Mouse (Mus musculus) heart, embryonic 10.5 days (tissue): ENCODE results near the gene Crb3. TPM values are rescaled to one million over a fixed set of nuclear protein-coding genes. Genes with fewer than 3 reads are reported as not detected.

ENCODE experiments used
- polyA plus RNA-seq: library from polyadenylated mRNA; unstranded; fragments of >200 nt; fragmentation: Nextera tagmentation; extraction: Ambion mirVana; gene quantifications from 2 replicates; pipeline ENCODE4 v1.2.1, GENCODE M21; 2016

The Crb3 gene
- polyA plus RNA-seq, 1 experiment from 2014 or later: 3.6 TPM

Other genes starting within 250 kb of the Crb3 start
- 4.0 and 4.8 TPM in 2 replicates for gene Rfx2, start 228.1 kb upstream of the Crb3 start, polyA plus RNA-seq
- gene Acsbg2, start 184.7 kb upstream of the Crb3 start, polyA plus RNA-seq: not detected in 2 replicates
- gene 1700061G19Rik, start 183.6 kb upstream of the Crb3 start, polyA plus RNA-seq: 0.33 and 0.40 TPM in 2 replicates
- 42.3 and 46.0 TPM in 2 replicates for gene Mllt1, start 123.7 kb upstream of the Crb3 start, polyA plus RNA-seq
- gene Acer1, start 77.0 kb upstream of the Crb3 start, polyA plus RNA-seq: not detected in 2 replicates
- gene Clpp, start 68.8 kb upstream of the Crb3 start, polyA plus RNA-seq: 144 and 165 TPM in 2 replicates
- gene Alkbh7, start 61.8 kb upstream of the Crb3 start, polyA plus RNA-seq: 49.6 and 59.7 TPM in 2 replicates
- gene Pspn, start 59.1 kb upstream of the Crb3 start, polyA plus RNA-seq: 0.53 TPM in 1 of 2 replicates, not detected in the other
- gene Gtf2f1, start 47.8 kb upstream of the Crb3 start, polyA plus RNA-seq: 39.4 and 56.0 TPM in 2 replicates
- gene Gm17949, start 47.6 kb upstream of the Crb3 start, polyA plus RNA-seq: 0.12 and 0.36 TPM in 2 replicates
- gene Khsrp, start 27.6 kb upstream of the Crb3 start, polyA plus RNA-seq: 30.1 and 31.3 TPM in 2 replicates
- not detected in 2 replicates for gene Slc25a41, start 17.5 kb upstream of the Crb3 start, polyA plus RNA-seq
- gene Slc25a23, start 758 bp downstream of the Crb3 start, polyA plus RNA-seq: 8.6 and 8.7 TPM in 2 replicates
- gene Dennd1c, start 19.4 kb downstream of the Crb3 start, polyA plus RNA-seq: 0.68 and 2.2 TPM in 2 replicates
- 9.1 and 14.7 TPM in 2 replicates for gene Tubb4a, start 28.7 kb downstream of the Crb3 start, polyA plus RNA-seq
- 5.7 and 7.0 TPM in 2 replicates for gene Tnfsf9, start 46.2 kb downstream of the Crb3 start, polyA plus RNA-seq
- not detected in 2 replicates for gene Cd70, start 90.7 kb downstream of the Crb3 start, polyA plus RNA-seq
- 0.27 and 0.28 TPM in 2 replicates for gene Tnfsf14, start 135.1 kb downstream of the Crb3 start, polyA plus RNA-seq
- 0.46 and 5.3 TPM in 2 replicates for gene C3, start 169.0 kb downstream of the Crb3 start, polyA plus RNA-seq
- 25.2 and 28.6 TPM in 2 replicates for gene Gpr108, start 189.3 kb downstream of the Crb3 start, polyA plus RNA-seq
- gene Trip10, start 190.3 kb downstream of the Crb3 start, polyA plus RNA-seq: 44.4 and 46.8 TPM in 2 replicates
- gene Vav1, start 220.0 kb downstream of the Crb3 start, polyA plus RNA-seq: 1.2 and 2.7 TPM in 2 replicates